Mouse (Mus musculus): Measurements from ENCODE around the gene Dleu7. TPM values are rescaled to one million over a fixed set of nuclear protein-coding genes. Genes with fewer than 3 reads are reported as not detected.
A peak's percentile ranks its signal among the peaks of the same experiment; 100 is the strongest.

The Dleu7 gene
- under 1 TPM; 0.18 to 0.21 TPM for total RNA-seq (2021)

- DNase-seq, result peak; percentile 36
Observed at GRCm38 (mm10) chr14:62292488-62293339, at the start of gene Dleu7, which contains the start of gene Rnaseh2b. Gene Dleu7 (minus strand): TSS chr14:62293047. Gene Rnaseh2b (plus strand): TSS chr14:62292589.

GRCm38 (mm10) chr14:62341887-62342642, 49.2 kb upstream of the Dleu7 start:
- no peak for DNase-seq

- DNase-seq, result peak; percentile 26
Observed at GRCm38 (mm10) chr14:62339196-62339595, 46.3 kb upstream of the Dleu7 start.

- DNase-seq, result no peak
Observed at GRCm38 (mm10) chr14:62333909-62334687, 41.3 kb upstream of the Dleu7 start.

GRCm38 (mm10) chr14:62331866-62332619, 39.2 kb upstream of the Dleu7 start:
- peak; percentile 92 for DNase-seq

GRCm38 (mm10) chr14:62331457-62331856, 38.6 kb upstream of the Dleu7 start:
- no peak for DNase-seq

GRCm38 (mm10) chr14:62329631-62330030, 36.8 kb upstream of the Dleu7 start:
- no peak for DNase-seq

GRCm38 (mm10) chr14:62328606-62329005, 35.8 kb upstream of the Dleu7 start:
- DNase-seq, result no peak

GRCm38 (mm10) chr14:62327171-62327570, 34.3 kb upstream of the Dleu7 start:
- DNase-seq, result no peak

GRCm38 (mm10) chr14:62326026-62326425, 33.2 kb upstream of the Dleu7 start:
- DNase-seq, result no peak

- DNase-seq, result no peak
Observed at GRCm38 (mm10) chr14:62324943-62325342, 32.1 kb upstream of the Dleu7 start.

GRCm38 (mm10) chr14:62323457-62323856, 30.6 kb upstream of the Dleu7 start:
- DNase-seq, result no peak

- DNase-seq, result no peak
Observed at GRCm38 (mm10) chr14:62322581-62323344, 29.9 kb upstream of the Dleu7 start.

GRCm38 (mm10) chr14:62311672-62312071, 18.8 kb upstream of the Dleu7 start:
- DNase-seq, result no peak

GRCm38 (mm10) chr14:62309026-62309425, 16.2 kb upstream of the Dleu7 start:
- DNase-seq, result no peak

- no peak for DNase-seq
Observed at GRCm38 (mm10) chr14:62307555-62307954, 14.7 kb upstream of the Dleu7 start.

- DNase-seq, result no peak
Observed at GRCm38 (mm10) chr14:62300031-62300430, 7.2 kb upstream of the Dleu7 start.

GRCm38 (mm10) chr14:62298808-62299207, 6.0 kb upstream of the Dleu7 start:
- no peak for DNase-seq

GRCm38 (mm10) chr14:62292166-62292487, 720 bp downstream of the Dleu7 start:
- DNase-seq, result no peak

- no peak for DNase-seq
Observed at GRCm38 (mm10) chr14:62291406-62291987, 1.4 kb downstream of the Dleu7 start.

- no peak for DNase-seq
Observed at GRCm38 (mm10) chr14:62288731-62289130, 4.1 kb downstream of the Dleu7 start.

Measured in heart, postnatal 4 days (tissue).